Mouse (Mus musculus): ENCODE measurements around the gene Clec2l. TPM values are rescaled to one million over a fixed set of nuclear protein-coding genes. Genes with fewer than 3 reads are reported as not detected.

Gene Clec2l
- polyA plus RNA-seq, 1 experiment, result not detected

DNA sequence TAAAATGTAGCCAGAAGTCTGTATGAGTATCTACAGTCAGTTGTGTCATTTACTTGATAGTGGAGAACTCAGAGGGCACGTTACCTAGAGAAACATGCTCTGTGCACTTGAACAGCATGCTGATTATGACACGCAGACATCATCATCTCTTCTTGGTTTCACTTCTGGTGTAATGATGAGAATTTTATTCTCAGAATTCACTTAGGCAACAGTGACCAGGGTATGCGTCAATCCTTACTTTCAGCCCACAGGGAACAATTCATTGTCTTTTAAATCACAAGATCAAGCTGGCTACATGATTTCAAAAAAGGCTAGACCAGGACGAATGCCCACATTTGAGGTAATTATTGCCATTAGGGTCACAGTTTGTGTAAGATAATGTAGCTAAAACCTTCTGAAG lies 27.7 kb downstream of the Clec2l start:
- no peak overlapping the region for H3K4me3 ChIP-seq (ENCODE audit: insufficient read depth, low read depth, low read length)
- no peak overlapping the region for H3K27ac ChIP-seq (replicated peaks; ENCODE audit: low read depth, low read length)
- H3K4me1 ChIP-seq (ENCODE audit: control insufficient read depth, insufficient read depth, insufficient read length, low read length), result peaks cover 4% of the 10 kb centered on the region; the same call in 1 of the 2 replicates

DNA sequence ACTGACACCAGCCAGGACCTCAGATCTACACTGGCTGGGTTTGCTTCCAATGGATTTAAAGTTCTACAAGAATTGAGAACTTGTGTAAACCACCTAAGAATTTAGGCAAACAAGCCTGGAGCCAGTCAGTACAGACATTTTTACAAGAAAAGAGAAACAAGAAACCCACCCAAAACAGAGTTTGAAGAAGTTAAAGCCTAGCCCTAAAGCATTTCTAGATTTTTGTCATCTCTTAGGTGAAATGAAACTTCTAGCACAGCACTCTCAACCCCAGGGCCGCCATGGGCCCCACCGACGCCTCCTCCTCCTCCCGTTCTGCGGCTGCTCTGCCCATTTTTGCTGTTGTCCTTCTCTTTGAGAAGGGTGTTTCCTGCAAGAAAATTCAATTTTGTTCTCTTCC lies 28.2 kb downstream of the Clec2l start:
- Histone ChIP-seq H3K4me1 (ENCODE audit: control insufficient read depth, insufficient read depth, insufficient read length, low read length) (peaks cover 4% of the 10 kb centered on the region; the same call in 1 of the 2 replicates), H3K27ac (replicated peaks; ENCODE audit: low read depth, low read length) (no peak overlapping the region), H3K4me3 (ENCODE audit: insufficient read depth, low read depth, low read length) (no peak overlapping the region)

- H3K4me3 ChIP-seq (ENCODE audit: insufficient read depth, low read depth, low read length), result no peak overlapping the region
- H3K4me1 ChIP-seq (ENCODE audit: control insufficient read depth, insufficient read depth, insufficient read length, low read length), result peaks cover 4% of the 10 kb centered on the region; the same call in 1 of the 2 replicates
- H3K27ac ChIP-seq (replicated peaks; ENCODE audit: low read depth, low read length), result no peak overlapping the region
These were observed 29.7 kb downstream of the Clec2l start for GRCm38 (mm10) chr6:38692556-38692955.

GRCm38 (mm10) chr6:38695380-38696054 lies 32.6 kb downstream of the Clec2l start:
- no peak overlapping the region for H3K27ac ChIP-seq (replicated peaks; ENCODE audit: low read depth, low read length)
- H3K4me1 ChIP-seq (ENCODE audit: control insufficient read depth, insufficient read depth, insufficient read length, low read length), result peaks cover 4% of the 10 kb centered on the region; the same call in 1 of the 2 replicates
- no peak overlapping the region for H3K4me3 ChIP-seq (ENCODE audit: insufficient read depth, low read depth, low read length)

- peaks cover 4% of the 10 kb centered on the region; the same call in 1 of the 2 replicates for H3K4me1 ChIP-seq (ENCODE audit: control insufficient read depth, insufficient read depth, insufficient read length, low read length)
- no peak overlapping the region for H3K27ac ChIP-seq (replicated peaks; ENCODE audit: low read depth, low read length)
- no peak overlapping the region for H3K4me3 ChIP-seq (ENCODE audit: insufficient read depth, low read depth, low read length)
These were observed 33.7 kb downstream of the Clec2l start for GRCm38 (mm10) chr6:38696570-38696969.

- H3K4me1 ChIP-seq (ENCODE audit: control insufficient read depth, insufficient read depth, insufficient read length, low read length), result no peaks in the 10 kb centered on the region
- no peak overlapping the region for H3K27ac ChIP-seq (replicated peaks; ENCODE audit: low read depth, low read length)
- H3K4me3 ChIP-seq (ENCODE audit: insufficient read depth, low read depth, low read length), result no peak overlapping the region
These were observed 35.5 kb downstream of the Clec2l start for GRCm38 (mm10) chr6:38698233-38698889.

GRCm38 (mm10) chr6:38701421-38701820 lies 38.6 kb downstream of the Clec2l start:
- Histone ChIP-seq H3K27ac (replicated peaks; ENCODE audit: low read depth, low read length) (no peak overlapping the region), H3K4me1 (ENCODE audit: control insufficient read depth, insufficient read depth, insufficient read length, low read length) (0 out of 2 replicates have a peak, but pooled peaks cover 3% of the 10 kb centered on the region), H3K4me3 (ENCODE audit: insufficient read depth, low read depth, low read length) (no peak overlapping the region)

- no peak overlapping the region for H3K27ac ChIP-seq (replicated peaks; ENCODE audit: low read depth, low read length)
- H3K4me1 ChIP-seq (ENCODE audit: control insufficient read depth, insufficient read depth, insufficient read length, low read length), result 0 out of 2 replicates have a peak, but pooled peaks cover 3% of the 10 kb centered on the region
- H3K4me3 ChIP-seq (ENCODE audit: insufficient read depth, low read depth, low read length), result no peak overlapping the region
These were observed 40.0 kb downstream of the Clec2l start for GRCm38 (mm10) chr6:38702810-38703399.

DNA sequence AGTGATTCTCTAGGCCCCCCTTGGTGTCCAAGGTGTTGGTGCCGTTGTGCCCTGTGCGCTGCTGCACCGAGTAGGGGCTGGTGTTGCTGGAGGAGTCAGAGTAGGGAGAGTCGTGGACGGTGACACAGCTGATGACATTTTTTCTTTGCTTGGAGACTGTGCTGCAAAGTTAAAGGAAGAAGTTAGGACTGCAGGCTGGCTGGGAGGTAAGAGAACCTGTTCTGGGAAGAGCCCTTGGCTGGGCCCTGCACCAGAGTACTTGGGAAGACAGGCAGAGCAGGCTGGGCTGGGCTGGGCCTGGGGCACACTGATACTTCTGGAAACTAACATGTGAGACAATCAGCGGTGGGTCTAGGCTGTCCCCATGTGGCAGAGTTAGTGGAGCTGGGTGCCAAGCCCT lies 40.7 kb downstream of the Clec2l start:
- Histone ChIP-seq H3K4me1 (ENCODE audit: control insufficient read depth, insufficient read depth, insufficient read length, low read length) (0 out of 2 replicates have a peak, but pooled peaks cover 3% of the 10 kb centered on the region), H3K27ac (replicated peaks; ENCODE audit: low read depth, low read length) (no peak overlapping the region), H3K4me3 (ENCODE audit: insufficient read depth, low read depth, low read length) (no peak overlapping the region)

DNA sequence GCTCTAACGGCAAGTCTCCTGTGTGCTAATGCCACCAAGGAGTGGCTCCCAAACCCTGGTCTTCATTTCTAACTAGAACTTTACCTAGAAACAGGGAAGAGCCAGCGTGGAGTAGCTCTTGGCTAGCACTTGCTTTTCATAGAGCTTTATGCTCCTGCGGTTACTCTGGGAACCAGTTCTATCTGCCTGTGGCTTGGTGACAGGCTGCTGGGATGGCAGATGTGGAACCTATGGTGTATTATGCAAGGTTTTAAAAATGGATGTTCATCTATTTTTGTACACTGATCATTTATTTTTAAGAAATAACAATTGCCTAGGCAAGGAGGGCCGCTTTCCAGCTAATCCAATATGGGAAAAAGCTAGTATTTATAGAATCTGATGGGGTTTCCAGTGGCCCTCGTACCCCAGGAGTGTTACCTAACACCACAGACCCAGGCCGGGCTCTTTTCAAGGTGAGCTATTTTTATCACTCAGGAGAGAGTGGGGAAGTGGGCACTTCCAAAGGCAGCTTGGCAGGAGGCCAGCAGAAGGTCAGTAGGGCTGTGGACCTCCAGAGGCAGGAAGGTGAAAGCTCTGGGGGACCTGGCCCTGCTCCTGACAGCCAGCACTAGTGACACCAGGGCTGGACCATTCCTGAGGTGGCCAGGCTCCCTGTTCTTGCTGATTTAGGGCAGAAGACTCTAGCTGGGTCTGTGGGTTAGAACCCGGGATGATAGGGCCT lies 41.6 kb downstream of the Clec2l start:
- no peak overlapping the region for H3K4me3 ChIP-seq (ENCODE audit: insufficient read depth, low read depth, low read length)
- no peak overlapping the region for H3K27ac ChIP-seq (replicated peaks; ENCODE audit: low read depth, low read length)
- H3K4me1 ChIP-seq (ENCODE audit: control insufficient read depth, insufficient read depth, insufficient read length, low read length), result 0 out of 2 replicates have a peak, but pooled peaks cover 3% of the 10 kb centered on the region

GRCm38 (mm10) chr6:38710449-38710848 lies 47.6 kb downstream of the Clec2l start:
- peak overlapping the region; percentile 46; the same call in 1 of the 2 replicates for H3K27ac ChIP-seq (replicated peaks; ENCODE audit: low read depth, low read length)
- peaks cover 5% of the 10 kb centered on the region; the same call in 1 of the 2 replicates for H3K4me1 ChIP-seq (ENCODE audit: control insufficient read depth, insufficient read depth, insufficient read length, low read length)
- no peak overlapping the region for H3K4me3 ChIP-seq (ENCODE audit: insufficient read depth, low read depth, low read length)

GRCm38 (mm10) chr6:38713957-38714898 lies 51.4 kb downstream of the Clec2l start:
- no peak overlapping the region for H3K4me3 ChIP-seq (ENCODE audit: insufficient read depth, low read depth, low read length)
- H3K27ac ChIP-seq (replicated peaks; ENCODE audit: low read depth, low read length), result no peak overlapping the region
- peaks cover 5% of the 10 kb centered on the region; the same call in 1 of the 2 replicates for H3K4me1 ChIP-seq (ENCODE audit: control insufficient read depth, insufficient read depth, insufficient read length, low read length)

- Histone ChIP-seq H3K4me3 (ENCODE audit: insufficient read depth, low read depth, low read length) (no peak overlapping the region), H3K27ac (replicated peaks; ENCODE audit: low read depth, low read length) (no peak overlapping the region), H3K4me1 (ENCODE audit: control insufficient read depth, insufficient read depth, insufficient read length, low read length) (no peaks in the 10 kb centered on the region)
These were observed 53.0 kb downstream of the Clec2l start for GRCm38 (mm10) chr6:38715881-38716280.

- Histone ChIP-seq H3K4me1 (ENCODE audit: control insufficient read depth, insufficient read depth, insufficient read length, low read length) (no peaks in the 10 kb centered on the region), H3K27ac (replicated peaks; ENCODE audit: low read depth, low read length) (no peak overlapping the region), H3K4me3 (ENCODE audit: insufficient read depth, low read depth, low read length) (no peak overlapping the region)
These were observed 55.8 kb downstream of the Clec2l start for GRCm38 (mm10) chr6:38718625-38719024.
